Mouse (Mus musculus): Measurements from ENCODE around the gene Folh1. TPM values are rescaled to one million over a fixed set of nuclear protein-coding genes. Genes with fewer than 3 reads are reported as not detected.
"Not testable (repeated sequence)": the region's sequence is repeated elsewhere in the genome, so short reads cannot be mapped to it uniquely, and the experiment has no call there.

Folh1 gene
- 0.17 and 0.73 TPM in 2 replicates for polyA plus RNA-seq (2014; fragmentation: Nextera tagmentation; extraction: Ambion mirVana)

DNA sequence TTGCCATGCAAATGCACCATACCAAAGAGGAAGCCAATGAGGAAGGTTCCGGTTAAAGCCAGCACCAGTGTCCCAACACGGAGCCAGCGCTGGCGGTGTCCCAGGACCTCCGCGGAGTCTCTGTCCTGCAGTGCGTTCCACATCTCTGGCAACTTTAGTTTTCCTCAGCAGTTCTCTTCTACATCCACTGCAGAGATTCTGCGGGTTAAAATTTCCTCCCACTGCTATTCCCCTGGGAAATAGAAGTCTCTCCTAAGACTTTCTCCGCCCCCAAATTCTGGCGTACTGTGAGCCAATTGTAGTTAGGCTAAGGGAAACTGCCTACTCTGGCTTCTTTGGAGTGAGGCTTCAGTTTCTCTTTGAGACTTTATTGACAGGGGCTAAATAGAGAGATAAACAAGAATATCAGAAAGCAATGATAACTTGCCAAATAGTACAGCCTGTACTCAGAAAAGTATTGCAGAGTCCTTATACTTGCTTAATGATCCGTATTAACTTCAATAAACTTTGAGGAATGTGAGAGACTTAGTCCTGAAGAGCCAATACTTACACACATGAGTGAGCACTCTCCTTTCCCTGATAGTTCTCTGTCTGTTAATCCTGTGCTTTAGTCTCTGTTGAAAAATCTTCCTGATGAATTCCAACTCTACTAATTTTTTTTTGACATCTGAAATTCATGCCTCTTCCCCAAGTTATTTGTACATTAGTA lies at the start of gene Folh1:
Folh1 (minus strand) TSS at position 327 of the 709 bp plus-strand sequence.
- Histone ChIP-seq H3K4me1 (ENCODE audit: control insufficient read depth, insufficient read depth, low read length) (peaks cover 6% of the 10 kb centered on the region), H3K27ac (replicated peaks; ENCODE audit: low read depth, low read length) (no peak within 1 kb of the TSS), H3K4me2 (ENCODE audit: low read length) (peak within 1 kb of the TSS; percentile 46), H3K36me3 (ENCODE audit: control insufficient read depth, insufficient read depth, low read length) (no peaks in the 10 kb centered on the region), H3K27me3 (ENCODE audit: control insufficient read depth, insufficient read depth, low read length) (no peaks in the 10 kb centered on the region), H3K9me3 (ENCODE audit: control insufficient read depth, low read length) (no peaks in the 10 kb centered on the region), H3K9ac (replicated peaks; ENCODE audit: low read length) (no peak within 1 kb of the TSS), H3K4me3 (replicated peaks; ENCODE audit: low read depth, low read length) (peak within 1 kb of the TSS; percentile 5; the same call in 1 of the 2 replicates)
- ATAC-seq (ENCODE audit: low FRiP score, low TSS enrichment) = 0 out of 2 replicates have a peak, but pooled peaks have one; percentile 27
- DNase-seq = peak; percentile 50
- 4% methylated on average over 11 of the region's 11 CpGs for WGBS

DNA sequence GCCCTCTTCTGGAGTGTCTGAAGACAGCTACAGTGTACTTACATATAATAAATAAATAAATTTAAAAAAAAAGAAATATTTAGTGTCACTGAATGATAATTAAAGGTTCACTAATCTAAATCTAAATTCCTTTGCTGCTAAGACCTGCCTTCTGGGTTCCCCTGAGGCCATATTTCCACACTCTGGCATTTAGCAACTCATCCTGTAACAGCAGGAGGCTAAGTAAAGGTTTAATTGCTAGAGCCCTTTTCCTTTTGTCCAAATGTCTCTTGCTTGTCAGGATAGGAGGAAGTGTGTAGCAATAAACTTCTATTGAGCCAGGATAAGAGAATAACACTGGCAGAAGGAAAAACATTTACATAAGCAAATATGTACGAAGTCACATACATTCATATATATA lies 40.7 kb upstream of the Folh1 start:
- Histone ChIP-seq H3K27me3 (ENCODE audit: control insufficient read depth, insufficient read depth, low read length) (no peaks in the 10 kb centered on the region), H3K27ac (replicated peaks; ENCODE audit: low read depth, low read length) (no peak overlapping the region), H3K4me3 (replicated peaks; ENCODE audit: low read depth, low read length) (no peak overlapping the region), H3K9ac (replicated peaks; ENCODE audit: low read length) (no peak overlapping the region), H3K36me3 (ENCODE audit: control insufficient read depth, insufficient read depth, low read length) (no peaks in the 10 kb centered on the region), H3K9me3 (ENCODE audit: control insufficient read depth, low read length) (no peaks in the 10 kb centered on the region), H3K4me2 (ENCODE audit: low read length) (no peak overlapping the region), H3K4me1 (ENCODE audit: control insufficient read depth, insufficient read depth, low read length) (no peaks in the 10 kb centered on the region)
- ATAC-seq (ENCODE audit: low FRiP score, low TSS enrichment) (no peak), DNase-seq (no peak)
- 84% methylated on average over 1 of the region's 1 CpGs for WGBS

DNA sequence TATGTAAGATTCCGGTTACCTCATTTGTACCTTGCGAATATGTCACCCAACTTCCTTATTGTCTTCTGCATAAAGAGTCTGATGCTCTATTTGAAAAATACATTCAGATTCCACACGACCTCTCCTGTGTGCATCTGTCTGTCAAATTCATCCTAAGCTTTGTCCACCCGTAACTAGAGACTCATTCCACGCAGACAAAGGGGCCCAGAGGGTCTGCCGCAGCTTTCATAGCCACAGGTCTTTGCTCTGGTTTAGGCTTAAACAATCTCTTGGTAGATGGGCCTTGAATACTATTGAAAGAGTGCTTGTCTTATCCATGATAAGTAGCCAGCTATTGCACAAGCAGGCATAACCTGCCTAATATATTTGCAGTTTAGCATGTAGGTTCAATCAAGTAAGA lies 40.0 kb upstream of the Folh1 start:
- not testable (repeated sequence) for H3K4me1 ChIP-seq (ENCODE audit: control insufficient read depth, insufficient read depth, low read length); H3K4me3 ChIP-seq (replicated peaks; ENCODE audit: low read depth, low read length); DNase-seq; H3K27me3 ChIP-seq (ENCODE audit: control insufficient read depth, insufficient read depth, low read length); H3K27ac ChIP-seq (replicated peaks; ENCODE audit: low read depth, low read length); H3K9ac ChIP-seq (replicated peaks; ENCODE audit: low read length); ATAC-seq (ENCODE audit: low FRiP score, low TSS enrichment); H3K4me2 ChIP-seq (ENCODE audit: low read length); H3K9me3 ChIP-seq (ENCODE audit: control insufficient read depth, low read length); H3K36me3 ChIP-seq (ENCODE audit: control insufficient read depth, insufficient read depth, low read length)
- WGBS = 92% methylated on average over 6 of the region's 6 CpGs

DNA sequence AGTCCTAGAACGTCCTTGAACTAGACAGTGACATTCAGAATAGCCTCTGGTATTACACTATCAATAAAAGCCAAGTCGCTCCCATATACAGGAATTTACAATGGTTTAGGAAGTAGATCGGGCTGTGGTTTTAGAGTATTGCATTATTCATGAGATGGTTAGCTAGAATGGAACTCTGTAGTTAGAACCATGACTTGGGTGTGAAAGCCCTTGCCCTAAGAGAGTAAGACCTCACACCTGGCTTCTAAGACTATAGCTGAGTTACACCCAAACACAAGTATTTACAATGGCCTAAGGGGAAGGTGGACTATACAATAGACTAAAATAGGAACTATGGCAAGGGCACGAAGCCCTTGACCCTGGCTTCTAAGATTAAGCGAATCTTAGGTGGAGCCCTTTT lies 39.5 kb upstream of the Folh1 start:
- not testable (repeated sequence) for H3K36me3 ChIP-seq (ENCODE audit: control insufficient read depth, insufficient read depth, low read length); H3K4me1 ChIP-seq (ENCODE audit: control insufficient read depth, insufficient read depth, low read length); H3K9me3 ChIP-seq (ENCODE audit: control insufficient read depth, low read length); H3K27ac ChIP-seq (replicated peaks; ENCODE audit: low read depth, low read length); H3K4me3 ChIP-seq (replicated peaks; ENCODE audit: low read depth, low read length); DNase-seq; H3K4me2 ChIP-seq (ENCODE audit: low read length); ATAC-seq (ENCODE audit: low FRiP score, low TSS enrichment); H3K27me3 ChIP-seq (ENCODE audit: control insufficient read depth, insufficient read depth, low read length); H3K9ac ChIP-seq (replicated peaks; ENCODE audit: low read length)
- 89% methylated on average over 4 of the region's 5 CpGs for WGBS

DNA sequence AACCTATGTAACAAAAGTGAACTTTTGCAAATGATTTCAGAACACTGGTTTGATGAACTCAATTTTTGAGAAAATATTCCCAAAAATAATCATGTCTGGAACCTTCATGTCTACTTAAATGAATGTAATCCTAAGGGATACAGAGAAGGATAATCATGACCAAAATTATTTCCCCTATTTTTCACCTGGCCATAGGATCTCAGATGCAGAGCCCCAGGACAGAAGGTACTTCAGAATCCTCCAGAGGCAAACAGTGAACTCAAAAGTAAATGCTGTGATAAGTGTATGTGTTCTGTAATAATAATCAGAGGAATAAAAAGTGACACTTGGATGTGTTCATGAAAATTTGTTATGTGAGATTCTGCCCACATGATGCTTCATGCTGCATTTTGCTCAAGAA lies 19.0 kb upstream of the Folh1 start, which contains the start of gene Vmn2r77:
Vmn2r77 (plus strand) TSS at position 301 of the 400 bp plus-strand sequence.
- H3K9ac ChIP-seq (replicated peaks; ENCODE audit: low read length) = no peak within 1 kb of the TSS
- H3K27ac ChIP-seq (replicated peaks; ENCODE audit: low read depth, low read length) = no peak within 1 kb of the TSS
- no peaks in the 10 kb centered on the region for H3K27me3 ChIP-seq (ENCODE audit: control insufficient read depth, insufficient read depth, low read length)
- no peak for ATAC-seq (ENCODE audit: low FRiP score, low TSS enrichment)
- no peaks in the 10 kb centered on the region for H3K9me3 ChIP-seq (ENCODE audit: control insufficient read depth, low read length)
- no peaks in the 10 kb centered on the region for H3K36me3 ChIP-seq (ENCODE audit: control insufficient read depth, insufficient read depth, low read length)
- H3K4me2 ChIP-seq (ENCODE audit: low read length) = no peak within 1 kb of the TSS
- no peak for DNase-seq
- no peak within 1 kb of the TSS for H3K4me3 ChIP-seq (replicated peaks; ENCODE audit: low read depth, low read length)
- H3K4me1 ChIP-seq (ENCODE audit: control insufficient read depth, insufficient read depth, low read length) = no peaks in the 10 kb centered on the region

- H3K4me1 ChIP-seq (ENCODE audit: control insufficient read depth, insufficient read depth, low read length) = peaks cover 6% of the 10 kb centered on the region
- no peaks in the 10 kb centered on the region for H3K9me3 ChIP-seq (ENCODE audit: control insufficient read depth, low read length)
- 85% methylated on average over 3 of the region's 3 CpGs for WGBS
- H3K27ac ChIP-seq (replicated peaks; ENCODE audit: low read depth, low read length) = no peak overlapping the region
- no peaks in the 10 kb centered on the region for H3K36me3 ChIP-seq (ENCODE audit: control insufficient read depth, insufficient read depth, low read length)
- ATAC-seq (ENCODE audit: low FRiP score, low TSS enrichment) (no peak), DNase-seq (no peak)
- H3K27me3 ChIP-seq (ENCODE audit: control insufficient read depth, insufficient read depth, low read length) = no peaks in the 10 kb centered on the region
- H3K4me2 ChIP-seq (ENCODE audit: low read length) = no peak overlapping the region
- no peak overlapping the region for H3K4me3 ChIP-seq (replicated peaks; ENCODE audit: low read depth, low read length)
- H3K9ac ChIP-seq (replicated peaks; ENCODE audit: low read length) = no peak overlapping the region
These were observed 4.1 kb downstream of the Folh1 start for GRCm38 (mm10) chr7:86771621-86772020.

DNA sequence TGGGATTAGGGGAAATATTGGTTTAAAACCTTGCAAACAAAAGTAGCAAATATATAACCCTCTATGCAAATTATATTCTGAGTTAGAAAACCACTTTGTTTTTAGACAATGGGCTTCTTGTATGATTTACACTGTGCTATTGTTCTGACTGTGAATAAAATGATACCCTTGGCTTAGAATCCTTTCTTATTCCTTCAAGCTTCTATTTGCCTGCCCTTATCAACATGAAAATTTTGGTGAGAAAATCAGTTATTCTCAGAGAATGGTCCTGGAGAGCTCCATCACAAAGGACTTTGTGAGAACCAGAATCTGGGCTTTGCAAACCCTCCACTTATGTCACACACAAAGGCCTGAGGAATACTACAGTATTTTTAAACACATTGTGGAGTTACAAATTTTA lies 11.1 kb downstream of the Folh1 start:
- H3K4me1 ChIP-seq (ENCODE audit: control insufficient read depth, insufficient read depth, low read length) = no peaks in the 10 kb centered on the region
- H3K27me3 ChIP-seq (ENCODE audit: control insufficient read depth, insufficient read depth, low read length) = no peaks in the 10 kb centered on the region
- no peak for DNase-seq
- no peak overlapping the region for H3K4me3 ChIP-seq (replicated peaks; ENCODE audit: low read depth, low read length)
- no peak overlapping the region for H3K9ac ChIP-seq (replicated peaks; ENCODE audit: low read length)
- H3K4me2 ChIP-seq (ENCODE audit: low read length) = no peak overlapping the region
- no peak overlapping the region for H3K27ac ChIP-seq (replicated peaks; ENCODE audit: low read depth, low read length)
- ATAC-seq (ENCODE audit: low FRiP score, low TSS enrichment) = no peak
- no peaks in the 10 kb centered on the region for H3K9me3 ChIP-seq (ENCODE audit: control insufficient read depth, low read length)
- no peaks in the 10 kb centered on the region for H3K36me3 ChIP-seq (ENCODE audit: control insufficient read depth, insufficient read depth, low read length)

DNA sequence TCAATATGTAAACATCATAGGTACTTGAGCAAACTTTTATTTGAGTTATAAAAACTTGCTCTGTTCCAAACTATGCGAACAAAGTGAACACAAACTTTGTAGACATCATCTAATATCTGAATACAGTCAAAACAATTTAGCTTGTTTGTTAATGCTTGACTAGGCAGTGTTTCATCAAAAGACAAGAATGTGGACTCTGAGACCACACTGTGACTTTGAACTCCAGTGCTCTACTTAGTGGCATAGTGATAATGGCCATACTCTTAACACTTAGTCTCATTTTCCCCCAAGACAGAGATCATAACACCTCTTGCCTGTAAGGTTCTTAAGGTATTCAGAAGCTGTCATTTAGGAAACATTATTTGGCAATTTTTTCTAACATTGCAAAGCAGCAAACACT lies 15.0 kb downstream of the Folh1 start:
- 84% methylated on average over 1 of the region's 1 CpGs for WGBS
- no peak for ATAC-seq (ENCODE audit: low FRiP score, low TSS enrichment)
- no peaks in the 10 kb centered on the region for H3K36me3 ChIP-seq (ENCODE audit: control insufficient read depth, insufficient read depth, low read length)

GRCm38 (mm10) chr7:86725013-86725412 lies 50.7 kb downstream of the Folh1 start:
- H3K36me3 ChIP-seq (ENCODE audit: control insufficient read depth, insufficient read depth, low read length) = no peaks in the 10 kb centered on the region
- H3K9me3 ChIP-seq (ENCODE audit: control insufficient read depth, low read length) = no peaks in the 10 kb centered on the region
- DNase-seq (peak; percentile 50), ATAC-seq (ENCODE audit: low FRiP score, low TSS enrichment) (no peak)
- H3K4me1 ChIP-seq (ENCODE audit: control insufficient read depth, insufficient read depth, low read length) = no peaks in the 10 kb centered on the region
- H3K9ac ChIP-seq (replicated peaks; ENCODE audit: low read length) = no peak overlapping the region
- no peaks in the 10 kb centered on the region for H3K27me3 ChIP-seq (ENCODE audit: control insufficient read depth, insufficient read depth, low read length)
- H3K4me2 ChIP-seq (ENCODE audit: low read length) = no peak overlapping the region
- no peak overlapping the region for H3K4me3 ChIP-seq (replicated peaks; ENCODE audit: low read depth, low read length)
- H3K27ac ChIP-seq (replicated peaks; ENCODE audit: low read depth, low read length) = no peak overlapping the region

More for the DNA sequence above, 15.0 kb downstream of the Folh1 start:
- no peak for DNase-seq
- no peaks in the 10 kb centered on the region for H3K9me3 ChIP-seq (ENCODE audit: control insufficient read depth, low read length)
- H3K9ac ChIP-seq (replicated peaks; ENCODE audit: low read length) = no peak overlapping the region
- no peak overlapping the region for H3K27ac ChIP-seq (replicated peaks; ENCODE audit: low read depth, low read length)
- H3K4me3 ChIP-seq (replicated peaks; ENCODE audit: low read depth, low read length) = no peak overlapping the region
- H3K4me1 ChIP-seq (ENCODE audit: control insufficient read depth, insufficient read depth, low read length) = no peaks in the 10 kb centered on the region
- H3K27me3 ChIP-seq (ENCODE audit: control insufficient read depth, insufficient read depth, low read length) = no peaks in the 10 kb centered on the region
- no peak overlapping the region for H3K4me2 ChIP-seq (ENCODE audit: low read length)
